Mouse (Mus musculus) small intestine, adult 2 months (tissue): ENCODE results near the gene Cmya5.

ENCODE experiments used
- CTCF ChIP-seq: fragments of 200-500 bp; IDR thresholded peaks from 2 replicates; pipeline ENCODE4 v1.5.1; 2012; ENCODE audit warnings: low read depth, mild to moderate bottlenecking, control low read depth, inconsistent platforms, low read length, moderate library complexity, mixed read lengths; ENCODE audit not compliant: insufficient replicate concordance, insufficient read length; ENCODE audit errors: extremely low read depth
- POLR2A ChIP-seq: fragments of 200-500 bp; IDR thresholded peaks from 2 replicates; pipeline ENCODE4 v1.6.1; 2012; ENCODE audit warnings: low read depth, mild to moderate bottlenecking, control low read depth, inconsistent platforms, low read length, moderate library complexity

DNA sequence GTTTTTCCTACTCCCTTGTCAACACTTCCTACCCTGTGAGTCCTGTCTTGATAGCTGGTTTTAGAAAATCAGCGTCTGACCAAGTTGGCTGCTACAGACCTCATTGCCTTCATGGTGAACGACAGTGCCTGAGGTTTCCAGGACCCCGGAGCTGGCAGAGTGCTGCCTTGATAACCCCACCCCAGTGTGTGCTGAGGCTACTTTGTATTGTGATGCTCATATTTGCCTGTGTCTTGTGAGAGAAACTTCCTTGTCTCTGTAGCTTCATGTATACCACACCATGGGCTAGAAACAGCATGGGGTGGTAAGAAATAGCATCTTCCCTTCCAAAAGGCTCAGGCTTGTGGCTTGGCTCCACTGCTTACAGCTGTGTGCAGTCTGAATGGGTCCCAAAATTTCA lies 13.8 kb downstream of the Cmya5 start:
- TF ChIP-seq CTCF (no peak), POLR2A (no peak)
